Mouse (Mus musculus) left cerebral cortex, adult 18-20 months (tissue): ENCODE data around the gene Dhrs4. TPM values are rescaled to one million over a fixed set of nuclear protein-coding genes. Genes with fewer than 3 reads are reported as not detected.

ENCODE experiments used
- DNase-seq, 2 experiments: peaks; one replicate each; pipeline ENCODE4 v3.0.0; 2021 to 2022; ENCODE audit warnings: low spot score in 2 of 2, mixed read lengths in 1 of 2
- total RNA-seq, 2 experiments: library from RNA; stranded (reverse); gene quantifications; 2 replicates each; pipeline ENCODE4 v1.2.3; 2021

The Dhrs4 gene
- total RNA-seq, 2 experiments from 2014 or later, result 19.0 to 19.2 TPM

DNA sequence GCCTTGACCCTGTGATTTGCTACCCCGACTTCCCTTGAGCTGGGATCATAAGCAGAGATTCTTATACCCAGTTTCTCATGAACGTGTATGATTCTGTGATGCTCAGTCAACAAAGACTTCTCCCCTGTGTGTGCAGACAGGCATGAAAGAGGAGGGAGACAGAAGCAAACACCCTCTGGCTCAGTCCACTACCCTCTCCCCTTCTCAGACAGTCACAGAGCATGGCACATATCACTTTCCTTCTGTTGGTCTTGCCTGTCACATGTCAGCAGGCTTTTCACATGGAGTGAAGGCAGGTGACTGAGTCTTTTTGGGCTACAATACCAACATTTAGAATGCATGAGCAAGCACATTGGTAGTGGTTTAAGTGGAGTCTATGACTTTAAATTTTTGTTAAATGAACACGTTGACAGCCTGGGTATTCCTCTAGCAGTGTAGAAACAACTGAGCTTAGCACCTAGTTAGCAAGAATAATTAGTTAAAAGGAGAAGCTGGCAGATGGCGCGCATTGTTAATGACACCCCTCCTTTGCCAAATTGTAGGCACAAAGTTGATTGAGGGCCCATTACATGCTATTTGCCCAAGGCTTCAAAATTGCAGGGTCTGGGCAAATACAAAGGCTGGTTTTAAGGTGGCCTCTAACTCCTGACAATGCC is 6.0 kb downstream of the Dhrs4 start:
- no peak for DNase-seq

DNA sequence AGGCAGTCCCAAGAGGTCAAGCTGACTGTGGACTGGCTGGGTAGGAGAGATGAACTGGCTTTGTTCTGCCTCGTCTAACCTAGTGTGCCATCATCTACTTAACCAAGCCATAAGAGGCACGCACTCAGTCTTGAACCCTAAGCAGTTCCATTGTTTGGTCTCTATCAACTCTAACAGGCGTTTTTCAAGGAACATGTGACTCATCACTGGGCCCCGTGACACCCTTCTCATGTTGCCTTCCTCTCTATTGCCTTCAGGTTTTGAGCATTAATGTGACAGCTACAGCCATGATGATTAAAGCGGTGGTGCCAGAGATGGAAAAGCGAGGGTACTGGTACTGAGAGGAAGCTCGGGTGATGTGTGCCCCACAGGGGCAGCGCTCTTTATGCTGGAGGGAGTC is 8.3 kb downstream of the Dhrs4 start:
- no peak for DNase-seq

DNA sequence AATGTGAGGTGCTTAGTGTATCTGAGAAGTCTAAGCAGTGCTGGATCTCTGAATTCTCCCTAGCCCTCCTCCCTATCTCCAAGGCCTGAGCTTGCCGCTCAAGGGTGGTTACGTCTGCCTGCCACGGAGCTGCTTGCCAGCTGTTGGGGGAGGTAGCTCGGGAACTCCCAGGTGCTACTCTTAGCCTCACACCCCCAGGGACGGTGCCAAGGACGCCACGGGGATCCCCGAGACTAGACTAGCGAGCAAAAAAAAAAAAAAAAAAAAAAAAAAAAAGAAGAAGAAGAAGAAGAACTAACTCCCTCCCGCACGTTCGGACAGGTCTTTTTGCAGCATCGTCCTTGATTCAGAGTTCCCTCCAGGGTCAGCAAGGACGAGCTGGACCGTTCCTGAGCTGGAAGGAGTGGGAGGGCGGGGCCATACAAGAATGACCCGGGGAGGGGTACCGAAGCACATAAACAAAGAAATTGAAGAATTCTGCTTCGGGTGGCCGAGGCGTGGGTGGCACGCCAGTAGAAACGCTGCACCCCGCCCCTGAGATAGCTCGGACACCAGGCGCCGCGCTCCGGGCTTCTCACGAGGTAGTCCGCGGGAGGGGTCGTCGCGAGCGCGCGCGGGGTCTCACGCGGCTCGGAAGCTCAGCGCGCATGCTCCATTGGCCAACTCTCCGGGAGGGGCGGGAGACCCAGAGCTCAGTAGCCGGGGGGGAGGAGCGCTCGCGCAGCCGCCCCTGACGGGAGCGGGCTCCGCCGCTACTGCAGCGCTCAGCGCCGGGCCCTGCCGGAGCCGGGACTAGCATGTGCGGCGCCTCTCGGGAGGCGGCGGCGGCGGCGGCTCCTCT is 12.0 kb downstream of the Dhrs4 start, which contains the start of gene Carmil3:
Gene Carmil3, plus strand, starts transcription at position 291 of the 841 bp plus-strand sequence.
- peak; percentile 74 to 85 for DNase-seq

DNA sequence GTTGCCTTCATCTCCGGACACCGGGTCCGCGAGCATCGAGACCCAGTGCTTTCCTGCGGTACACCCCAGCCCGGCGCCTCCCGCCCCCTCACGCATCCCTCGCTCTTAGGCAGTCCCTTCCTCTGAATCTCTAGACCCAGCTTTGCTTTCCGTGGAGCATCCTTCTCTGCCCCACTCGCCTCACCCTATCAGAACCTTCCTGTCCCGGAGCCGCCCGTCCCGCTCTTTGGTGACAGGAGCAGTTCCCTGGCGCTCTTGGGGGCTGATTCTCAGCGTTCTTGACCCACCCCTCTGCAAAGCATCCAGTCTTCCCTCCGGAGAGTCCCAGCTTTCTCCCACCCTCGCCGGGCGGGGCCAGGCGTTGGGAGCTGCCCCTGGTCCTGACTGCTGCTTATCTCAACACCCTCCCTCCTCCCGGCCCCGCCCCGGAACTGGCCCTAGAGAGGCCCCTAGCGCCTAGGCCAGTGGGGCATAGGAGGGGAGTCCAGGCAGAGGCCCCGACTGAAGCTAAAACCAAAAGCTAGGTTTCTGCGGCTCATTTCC is 12.8 kb downstream of the Dhrs4 start:
- DNase-seq, result peak; percentile 61 to 65

DNA sequence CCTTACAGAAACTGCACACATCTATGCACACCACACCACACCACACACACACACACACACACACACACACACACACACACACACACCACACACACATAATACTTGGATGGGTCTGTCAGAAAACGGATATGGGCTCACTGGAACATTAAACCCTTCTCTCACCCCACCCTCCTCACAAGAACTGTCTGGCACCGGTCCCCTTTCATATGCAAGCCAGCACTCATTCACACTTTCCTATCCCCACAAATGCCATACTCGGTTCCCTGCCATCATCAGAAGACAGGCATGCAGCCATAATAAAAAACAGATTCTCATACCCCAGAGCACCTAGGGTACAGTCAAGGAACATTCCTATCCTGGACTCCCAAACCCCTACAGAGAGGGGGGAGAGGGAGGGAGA is 13.5 kb downstream of the Dhrs4 start:
- DNase-seq, result no peak

DNA sequence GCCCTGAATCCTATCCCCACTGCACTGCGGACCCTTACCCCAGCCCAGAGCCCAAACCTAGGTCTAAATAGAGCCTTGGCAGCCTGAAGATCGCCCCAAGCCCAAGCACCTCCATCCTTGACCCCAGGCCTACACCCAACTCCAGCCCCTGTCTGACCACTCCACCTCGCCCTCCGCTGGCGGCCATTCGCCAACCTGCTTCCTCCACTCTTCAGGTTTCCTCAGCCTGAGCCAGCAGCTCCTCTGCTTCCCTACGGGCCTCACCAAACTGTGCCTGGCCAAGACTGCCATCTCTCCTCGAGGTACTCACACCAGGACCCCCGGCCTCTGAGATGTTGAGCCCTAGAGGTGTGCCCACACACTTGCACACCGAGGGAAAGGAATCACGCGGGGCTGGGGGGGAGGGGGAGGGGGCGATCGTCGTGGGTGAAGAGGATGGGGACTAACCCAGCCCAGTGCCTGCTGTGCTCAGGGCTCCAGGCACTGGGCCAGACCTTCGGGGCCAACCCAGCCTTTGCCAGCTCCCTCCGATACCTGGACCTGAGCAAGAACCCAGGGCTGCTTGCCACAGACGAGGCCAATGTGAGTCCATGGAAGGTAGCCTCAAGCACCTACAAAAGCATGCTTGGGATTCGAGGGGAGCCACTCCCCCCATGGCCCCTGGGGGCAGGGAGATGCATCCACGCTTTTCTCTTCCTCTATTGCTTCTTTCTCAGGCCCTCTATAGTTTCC is 17.1 kb downstream of the Dhrs4 start:
- no peak for DNase-seq

DNA sequence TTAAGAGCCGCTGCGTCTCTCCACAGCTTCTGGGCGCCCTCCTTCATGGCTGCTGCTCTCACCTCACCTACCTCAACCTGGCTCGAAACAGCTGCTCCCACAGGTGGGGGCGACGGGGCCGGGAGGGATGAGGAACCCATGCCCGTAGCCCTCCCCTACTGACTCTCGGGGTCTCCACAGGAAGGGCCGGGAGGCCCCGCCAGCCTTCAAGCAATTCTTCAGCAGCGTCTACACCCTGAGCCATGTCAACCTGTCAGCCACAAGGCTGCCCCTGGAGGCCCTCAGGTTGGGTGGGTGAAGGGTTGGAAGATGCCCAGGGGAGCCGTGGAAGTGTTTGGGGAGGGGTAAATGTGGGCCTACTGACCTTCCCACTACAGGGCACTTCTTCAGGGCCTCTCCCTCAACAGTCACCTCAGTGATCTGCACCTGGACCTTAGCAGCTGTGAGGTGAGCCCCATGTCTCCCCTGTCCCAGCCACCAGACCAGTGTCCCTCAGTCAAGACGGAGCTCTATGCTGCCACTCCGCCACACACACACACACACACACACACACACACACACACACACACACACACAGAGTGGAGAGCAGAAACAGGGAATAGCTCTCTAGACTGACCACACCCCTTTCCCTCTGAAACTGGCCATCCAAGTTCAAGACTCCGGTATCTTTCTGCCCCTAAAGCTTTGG is 18.3 kb downstream of the Dhrs4 start:
- DNase-seq, result no peak

DNA sequence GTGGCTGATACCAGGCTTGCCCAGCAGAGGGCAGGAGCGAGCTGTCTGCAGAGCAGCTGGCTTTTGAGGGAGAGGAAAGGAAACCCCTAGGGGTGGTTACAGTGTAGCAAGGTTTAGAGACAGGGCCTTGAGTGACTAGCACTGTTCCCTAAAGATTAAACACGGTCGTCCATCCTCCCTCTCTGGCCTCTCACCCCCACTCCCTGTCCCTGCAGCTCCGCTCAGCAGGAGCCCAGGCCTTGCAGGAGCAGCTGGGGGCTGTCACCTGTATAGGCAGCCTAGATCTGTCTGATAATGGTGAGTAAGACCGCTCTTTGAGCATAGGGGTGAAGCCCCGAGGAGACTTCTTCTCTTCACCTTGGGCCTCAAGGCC is 18.9 kb downstream of the Dhrs4 start:
- peak; percentile 81 to 92 for DNase-seq

DNA sequence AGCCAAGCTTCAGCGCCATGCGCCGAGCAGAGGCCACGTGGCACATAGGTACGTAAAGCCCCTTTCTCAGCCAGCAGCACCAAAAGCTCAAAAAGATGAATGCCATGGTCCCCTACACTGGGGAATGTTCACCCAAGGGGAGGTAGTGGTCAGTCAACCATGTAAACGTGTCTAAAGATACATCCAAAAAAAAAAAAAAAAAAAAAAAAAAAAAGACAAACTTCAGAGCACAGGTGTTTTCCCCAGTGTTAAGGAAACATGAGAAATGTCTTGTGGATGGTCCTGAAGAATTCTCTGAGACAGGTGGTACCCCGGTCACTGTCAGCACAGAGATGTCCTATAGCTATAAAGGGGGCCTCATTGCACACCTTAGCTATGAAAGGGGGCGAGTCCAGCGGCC is 27.1 kb downstream of the Dhrs4 start:
- DNase-seq, result no peak

DNA sequence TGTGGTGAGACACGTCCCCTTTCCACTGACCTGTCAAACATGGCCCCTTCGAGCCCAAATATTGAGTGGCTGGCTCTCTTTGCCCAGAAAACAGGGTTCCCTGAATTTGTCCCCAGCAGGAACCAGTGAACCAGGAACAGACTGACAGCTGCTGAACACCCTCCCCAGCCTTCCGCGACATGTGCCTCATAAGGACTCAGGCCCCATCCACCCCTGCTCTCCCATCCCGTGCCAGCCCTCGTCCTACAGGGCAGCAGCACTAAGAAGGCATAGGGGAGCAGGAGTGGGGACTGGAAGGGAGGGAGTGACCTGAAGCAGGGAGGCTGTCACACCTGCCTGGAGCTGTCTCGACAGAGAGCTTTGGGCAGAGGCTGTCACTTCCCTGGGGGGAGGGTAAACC is 29.2 kb downstream of the Dhrs4 start:
- no peak for DNase-seq

DNA sequence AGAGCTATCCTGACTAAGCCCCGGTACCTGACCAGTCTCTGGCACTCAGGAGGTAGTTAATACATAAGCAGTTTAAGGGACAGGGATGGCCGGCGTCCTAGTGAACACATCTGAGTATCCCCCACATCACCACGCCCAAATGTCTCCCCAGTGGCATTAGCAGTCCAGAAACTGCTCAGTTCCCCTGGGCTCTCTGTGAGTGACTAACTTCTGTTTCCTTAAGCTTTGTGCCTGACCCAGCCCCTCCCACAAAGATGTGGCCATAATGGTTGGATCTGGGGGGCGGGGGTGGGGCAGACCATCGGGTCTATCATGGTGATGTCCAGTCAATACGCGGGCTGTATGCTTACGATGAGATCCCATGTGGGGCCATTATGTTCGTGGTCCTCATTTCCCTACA is 31.0 kb downstream of the Dhrs4 start:
- no peak for DNase-seq

DNA sequence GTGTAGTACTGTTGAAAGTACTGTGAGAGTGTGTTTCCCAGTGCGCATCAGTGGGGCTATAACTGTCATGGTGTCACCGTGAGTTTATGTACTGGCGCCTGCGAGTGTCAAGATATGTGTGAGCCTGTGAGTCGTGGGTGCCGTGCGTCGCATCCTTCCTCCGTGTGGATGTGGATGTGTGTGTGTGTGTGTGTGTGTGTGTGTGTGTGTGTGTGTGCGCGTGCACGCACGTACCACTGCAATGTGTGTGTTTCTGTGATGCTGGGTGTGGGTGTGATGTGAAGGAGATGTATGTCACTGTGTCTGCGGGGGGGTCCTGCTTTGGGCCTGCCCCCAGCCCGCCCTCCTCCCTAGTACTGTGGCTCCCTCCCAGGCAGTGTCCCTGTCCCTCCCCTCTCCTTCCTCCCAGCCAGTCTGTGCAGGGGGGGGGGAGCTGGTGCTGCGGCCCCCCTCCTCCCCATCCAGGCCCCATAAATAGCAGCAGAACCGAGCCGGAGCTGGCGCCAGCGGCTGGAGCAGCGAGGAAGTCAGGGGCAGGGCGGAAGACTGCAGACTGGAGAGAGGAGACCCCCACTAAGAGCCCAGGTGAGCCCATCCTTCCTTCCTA is 31.7 kb downstream of the Dhrs4 start, which contains the start of gene Cpne6:
Gene Cpne6, plus strand, starts transcription at position 321 of the 607 bp plus-strand sequence.
- DNase-seq, result peak; percentile 54 to 65

DNA sequence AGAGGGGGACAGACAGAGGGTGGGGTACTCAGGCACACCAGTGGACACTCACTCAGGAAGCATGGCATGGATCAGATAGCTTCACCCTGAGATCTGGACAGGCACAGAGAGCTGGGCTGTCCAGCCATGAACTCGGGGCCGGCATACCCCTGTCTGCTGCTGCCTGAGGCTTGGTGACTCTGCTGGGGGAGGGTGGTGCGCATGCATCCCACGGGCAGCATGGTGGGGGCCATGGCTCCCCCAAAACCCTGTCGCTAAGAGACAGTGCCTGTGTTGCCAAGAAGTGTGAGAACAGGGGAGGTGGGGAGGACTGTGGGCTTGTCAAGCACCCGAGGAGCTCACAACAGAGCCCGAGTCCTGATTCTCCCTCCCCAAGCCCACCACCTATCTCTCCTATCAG is 32.5 kb downstream of the Dhrs4 start:
- peak; percentile 55 to 80 for DNase-seq

DNA sequence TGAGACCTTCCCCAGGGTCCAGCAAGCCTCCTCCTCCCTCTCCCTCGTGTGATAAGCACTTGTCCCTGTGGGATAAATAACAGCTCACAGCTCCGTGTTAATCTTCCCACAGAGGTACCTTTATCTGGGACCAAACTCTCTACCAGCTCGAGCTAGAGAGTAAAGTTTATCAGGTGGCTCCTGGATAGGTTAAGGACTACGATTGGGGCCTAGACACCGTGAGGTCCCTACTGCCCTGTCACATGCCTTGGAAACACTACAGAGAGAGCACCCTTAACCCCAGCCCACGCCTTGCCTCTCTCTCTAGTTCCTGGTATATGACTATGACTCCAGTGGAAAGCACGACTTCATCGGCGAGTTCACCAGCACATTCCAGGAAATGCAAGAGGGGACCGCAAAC is 35.4 kb downstream of the Dhrs4 start:
- no peak for DNase-seq

DNA sequence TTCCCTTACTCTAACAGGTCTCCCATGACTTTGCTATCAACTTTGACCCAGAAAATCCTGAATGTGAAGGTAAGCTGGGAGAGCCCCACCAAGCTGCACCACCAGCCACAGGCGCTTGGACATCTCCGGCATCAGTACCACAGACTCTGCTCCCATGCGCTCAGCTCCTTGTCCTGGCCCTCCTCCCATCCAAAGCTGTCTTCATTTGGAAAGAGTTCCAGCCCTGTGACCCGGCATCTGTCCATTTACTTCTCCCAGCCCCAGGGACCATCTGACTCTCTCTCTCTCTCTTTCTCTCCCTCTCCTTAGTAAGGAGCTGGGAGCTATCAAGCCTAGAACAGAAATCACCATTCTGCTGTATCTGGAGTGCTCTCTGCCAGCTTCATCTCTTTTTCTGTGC is 37.3 kb downstream of the Dhrs4 start:
- no peak for DNase-seq

DNA sequence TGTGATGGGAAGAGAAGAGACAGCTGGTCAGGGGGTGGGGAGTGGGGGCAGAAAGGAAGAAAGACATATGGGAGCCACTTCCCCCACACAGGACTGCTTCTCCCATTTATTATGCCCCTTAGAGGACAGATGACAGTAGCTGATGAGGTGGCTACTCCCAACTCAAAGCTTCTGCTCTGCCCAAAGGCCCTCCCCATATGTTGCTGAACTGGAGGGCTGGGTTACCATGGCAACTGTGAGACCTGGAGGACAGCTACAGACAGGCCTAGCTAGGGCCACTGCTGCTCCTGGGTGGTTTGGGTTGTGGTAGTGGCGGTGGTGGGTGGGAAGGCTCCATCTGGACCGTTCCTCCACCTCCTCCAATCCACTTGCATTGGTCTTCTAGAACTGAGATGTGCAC is 40.3 kb downstream of the Dhrs4 start:
- DNase-seq, result peak; percentile 62 to 84

DNA sequence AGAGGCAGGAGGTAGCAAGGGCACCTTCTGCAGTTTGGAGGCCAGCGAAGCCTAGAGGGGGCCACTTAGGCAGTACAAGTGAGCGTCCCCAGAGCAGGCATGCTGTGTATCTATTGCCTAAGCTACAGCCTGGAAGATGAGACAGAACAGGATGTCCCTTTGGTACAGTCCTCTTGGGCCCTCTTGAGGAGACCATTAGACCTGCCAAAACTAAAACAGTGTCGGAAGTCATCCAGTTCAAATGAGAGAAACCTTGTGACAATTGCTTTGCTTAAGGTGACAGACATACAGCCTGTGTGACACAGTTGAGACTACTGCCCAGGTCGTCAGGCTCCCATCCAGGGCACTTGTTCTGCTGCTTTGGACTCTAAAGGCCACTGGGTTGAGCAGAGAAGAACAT is 41.0 kb downstream of the Dhrs4 start:
- peak in 1 of 2 experiments; percentile 32 for DNase-seq

DNA sequence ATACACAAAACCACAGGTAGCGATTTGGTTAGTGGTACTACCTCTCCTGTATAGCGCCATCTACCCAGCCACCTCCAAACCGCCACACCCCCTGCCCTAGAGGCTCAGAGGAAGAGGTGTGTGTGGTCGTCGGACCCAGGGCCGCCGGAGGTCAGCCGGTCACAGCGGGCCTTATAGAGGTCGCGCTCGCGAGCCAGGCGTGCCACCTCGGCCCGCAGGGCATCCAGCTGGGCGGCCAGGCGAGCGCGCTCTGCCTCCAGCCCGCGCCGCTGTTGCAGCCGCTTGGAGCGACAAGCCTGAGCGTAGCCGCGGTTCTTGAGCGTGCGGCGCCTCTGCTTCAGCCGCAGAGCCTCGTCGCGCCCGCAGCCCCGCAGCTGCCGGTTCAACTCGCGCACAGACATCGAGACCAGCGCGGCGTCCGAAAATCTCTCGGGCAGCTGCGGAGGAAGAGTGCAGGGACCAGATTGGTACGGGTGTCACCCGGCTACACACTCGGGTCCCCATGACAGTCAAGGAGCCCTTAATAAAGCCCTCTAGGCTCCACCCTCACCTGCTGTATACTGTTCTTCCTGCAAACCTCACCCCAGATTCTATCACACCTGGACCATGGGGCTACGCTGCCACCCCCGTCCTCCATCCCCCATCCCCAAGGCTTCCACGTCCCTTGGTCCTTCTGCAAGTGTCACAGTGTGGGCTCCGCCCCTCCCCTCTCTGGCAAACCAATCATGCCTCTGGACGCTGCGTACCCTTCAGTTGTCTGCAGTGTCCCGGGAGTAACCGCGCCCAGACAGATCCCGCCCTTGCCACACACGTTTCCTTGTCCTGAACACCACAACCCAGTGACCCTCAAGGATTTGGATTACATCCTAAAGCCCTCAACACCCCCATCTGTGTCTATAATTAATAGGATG is 42.1 kb downstream of the Dhrs4 start:
- peak; percentile 35 to 52 for DNase-seq

DNA sequence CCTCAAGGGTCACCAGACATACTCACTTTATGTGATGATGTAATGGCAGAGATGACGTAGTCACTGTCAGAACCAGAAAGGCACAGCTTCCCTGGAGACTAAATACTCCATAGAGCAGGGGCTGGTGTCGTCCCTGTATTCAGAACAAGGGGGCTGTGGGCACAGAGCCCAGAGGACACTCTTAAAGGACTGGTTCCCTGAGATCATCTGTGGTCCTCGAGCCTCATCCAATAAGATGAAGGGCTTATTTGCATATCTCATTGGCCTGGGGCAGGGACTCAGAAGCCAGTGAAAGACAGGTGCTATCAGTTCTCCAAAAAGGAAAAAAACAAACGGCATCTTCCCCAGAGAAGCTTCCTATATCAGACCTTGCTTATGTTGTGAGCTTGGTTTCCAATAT is 45.5 kb downstream of the Dhrs4 start:
- DNase-seq, result no peak

DNA sequence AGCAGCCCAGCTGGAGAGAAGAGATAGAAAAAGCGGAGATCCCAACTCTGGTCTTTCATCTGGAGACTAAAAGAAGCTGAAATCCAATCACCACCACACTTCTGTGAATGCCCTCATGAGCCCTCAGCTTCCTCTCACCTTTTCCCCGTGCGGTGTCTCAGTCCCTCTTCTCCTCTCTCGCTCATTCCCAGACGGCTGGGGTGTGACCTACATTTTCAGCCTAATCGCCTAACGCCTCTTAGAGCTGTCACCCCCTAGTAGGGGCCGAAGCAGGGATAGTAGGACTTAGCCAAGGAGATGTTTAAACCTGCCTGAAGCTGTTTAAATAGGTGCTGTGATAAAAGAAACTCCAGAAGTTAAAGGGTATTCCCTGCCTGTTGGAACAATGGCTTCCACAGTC is 46.2 kb downstream of the Dhrs4 start, which contains the start of gene Nrl:
Gene Nrl, minus strand, starts transcription at position 197 of the 400 bp plus-strand sequence.
- DNase-seq, result no peak
